Mouse (Mus musculus): ENCODE measurements around the gene Shisa7.
"Not testable (repeated sequence)": the region's sequence is repeated elsewhere in the genome, so short reads cannot be mapped to it uniquely, and the experiment has no call there.

The Shisa7 gene

DNA sequence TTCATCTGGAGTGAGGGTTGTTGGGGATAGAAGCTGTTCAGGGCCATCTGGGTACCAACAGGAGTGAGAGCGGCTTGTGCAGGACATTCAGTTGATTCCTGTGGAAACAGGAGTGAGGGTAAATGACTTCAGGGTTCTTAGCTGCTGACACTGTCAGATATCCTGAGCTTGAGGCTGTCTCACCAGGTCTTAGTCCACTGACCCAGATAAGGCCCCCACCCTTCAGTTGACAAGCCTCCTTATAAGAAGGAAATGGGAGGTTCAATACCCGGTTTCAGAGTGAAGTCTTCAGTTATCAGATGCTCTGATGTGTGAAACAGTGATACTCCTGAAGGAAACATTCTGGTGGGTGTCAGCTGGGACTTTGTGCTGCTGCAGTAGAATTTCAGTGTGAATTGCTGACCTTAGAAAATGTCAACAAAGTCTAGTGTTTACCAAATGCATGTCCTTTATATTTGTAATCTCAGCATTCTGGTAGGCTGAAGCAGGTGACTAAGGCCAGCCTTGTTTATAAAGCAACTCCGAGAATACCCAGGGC lies 49.8 kb downstream of the Shisa7 start:
- DNase-seq (ENCODE audit: low spot score in 2 of 2): no peak

DNA sequence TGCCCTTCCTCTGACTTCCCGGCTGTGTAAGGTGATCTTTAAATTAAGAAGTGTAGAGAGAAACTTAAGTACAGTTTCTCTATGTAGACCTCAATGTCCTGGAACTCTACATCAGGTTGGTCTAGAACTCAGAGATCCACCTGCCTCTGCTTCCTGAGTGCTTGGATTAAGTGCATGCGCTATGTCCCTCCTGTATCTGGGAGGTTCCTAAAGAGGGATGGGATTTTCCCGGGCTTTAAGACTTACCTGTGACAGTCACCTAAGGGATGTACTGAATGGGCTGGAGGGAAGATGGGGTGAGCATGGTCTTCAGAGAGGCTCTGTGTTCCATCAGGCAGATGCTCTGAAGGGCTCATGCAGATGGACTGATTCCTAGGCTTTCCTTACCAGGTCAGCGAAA lies 50.8 kb downstream of the Shisa7 start:
- no peak for DNase-seq (ENCODE audit: low spot score in 2 of 2)

DNA sequence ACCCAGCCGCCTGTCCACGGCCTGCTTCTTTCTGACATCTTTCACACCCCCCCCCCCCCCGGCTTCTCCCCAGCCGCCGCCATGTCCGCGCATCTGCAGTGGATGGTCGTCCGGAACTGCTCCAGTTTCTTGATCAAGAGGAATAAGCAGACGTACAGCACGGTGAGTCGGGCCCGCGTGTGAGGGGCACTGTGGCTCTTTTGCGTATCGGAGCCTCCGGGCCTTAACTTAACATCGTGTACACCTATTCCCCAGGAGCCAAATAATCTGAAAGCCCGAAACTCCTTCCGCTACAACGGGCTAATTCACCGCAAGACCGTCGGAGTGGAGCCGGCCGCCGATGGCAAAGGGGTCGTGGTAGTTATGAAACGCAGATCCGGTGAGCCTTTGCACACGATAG lies 51.2 kb downstream of the Shisa7 start:
- not testable (repeated sequence) for DNase-seq (ENCODE audit: low spot score in 2 of 2)

DNA sequence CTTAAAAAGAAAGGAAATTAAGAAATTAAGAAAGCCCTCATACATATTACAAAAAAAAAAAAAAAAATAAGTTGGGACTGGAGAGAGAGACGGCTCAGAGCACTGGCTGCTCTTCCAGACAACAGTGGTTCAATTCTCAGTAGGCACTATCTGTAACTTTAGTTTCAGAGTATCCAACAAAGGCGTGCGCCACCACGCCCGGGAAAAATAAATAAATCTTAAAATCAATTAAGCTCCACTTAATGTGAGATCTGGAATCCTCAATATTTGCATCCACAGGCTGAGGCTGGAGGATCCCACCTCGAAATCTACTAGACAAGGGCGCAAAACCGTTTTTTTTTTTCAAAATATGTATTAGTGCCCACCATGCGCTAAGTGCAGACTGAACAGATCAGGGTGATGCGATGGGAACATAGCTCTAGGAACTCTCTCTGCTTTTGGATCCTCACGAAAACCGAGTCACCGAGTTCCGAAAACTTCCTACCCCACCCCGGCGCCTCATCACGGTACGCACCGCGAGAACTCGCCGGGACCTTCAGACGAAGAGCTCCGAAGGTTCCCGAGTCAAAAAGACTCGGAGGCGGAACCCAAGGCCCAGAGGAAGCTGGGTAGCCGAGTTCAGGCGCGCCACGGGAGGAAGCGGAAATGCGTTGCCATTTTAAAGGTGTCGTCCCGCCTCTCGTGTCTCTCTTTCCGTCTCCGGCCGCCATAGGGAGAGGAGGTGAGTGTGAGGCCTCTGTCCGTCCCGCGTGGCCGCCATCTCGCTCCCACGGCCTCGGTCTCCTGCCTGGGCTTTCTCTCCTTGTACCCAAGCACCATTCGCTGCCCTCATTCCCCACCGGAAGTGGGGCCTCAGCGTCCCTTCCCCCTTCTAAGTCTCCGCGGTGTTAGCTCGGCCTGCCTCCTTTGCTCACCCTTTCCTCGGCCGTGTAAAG lies 52.0 kb downstream of the Shisa7 start, which contains the start of gene Rpl28:
Gene Rpl28, plus strand, starts transcription at position 597 of the 935 bp plus-strand sequence.
- peak; percentile 95 to 96 for DNase-seq (ENCODE audit: low spot score in 2 of 2)

DNA sequence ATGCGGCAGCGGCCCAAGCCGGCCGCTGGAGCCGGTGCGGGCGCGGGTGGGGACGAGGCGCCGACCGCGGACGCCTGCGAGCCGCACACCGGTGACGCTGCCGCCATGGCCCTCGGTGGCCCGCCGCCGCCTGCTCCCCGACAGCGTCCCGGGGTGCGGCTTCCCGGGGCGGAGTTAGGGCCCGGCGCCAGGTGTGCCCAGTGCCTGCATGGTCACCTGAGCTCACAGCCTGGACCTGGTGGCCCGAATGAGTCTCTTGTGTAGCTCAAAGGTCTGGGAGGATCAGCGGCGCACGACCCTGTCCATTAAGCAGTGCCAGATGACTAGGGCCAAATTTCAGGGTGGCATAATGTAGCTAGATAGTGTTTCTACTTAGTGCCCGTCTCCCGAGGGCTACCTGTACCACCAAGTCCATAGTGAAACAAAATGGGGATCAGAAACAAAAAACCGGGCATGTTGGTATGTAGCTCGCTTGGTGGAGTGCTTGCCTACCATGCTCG lies 55.0 kb downstream of the Shisa7 start, which contains the start of gene Tmem238:
Gene Tmem238, minus strand, starts transcription at position 221 of the 500 bp plus-strand sequence.
- peak in 1 of 2 experiments; percentile 44 for DNase-seq (ENCODE audit: low spot score in 2 of 2)

DNA sequence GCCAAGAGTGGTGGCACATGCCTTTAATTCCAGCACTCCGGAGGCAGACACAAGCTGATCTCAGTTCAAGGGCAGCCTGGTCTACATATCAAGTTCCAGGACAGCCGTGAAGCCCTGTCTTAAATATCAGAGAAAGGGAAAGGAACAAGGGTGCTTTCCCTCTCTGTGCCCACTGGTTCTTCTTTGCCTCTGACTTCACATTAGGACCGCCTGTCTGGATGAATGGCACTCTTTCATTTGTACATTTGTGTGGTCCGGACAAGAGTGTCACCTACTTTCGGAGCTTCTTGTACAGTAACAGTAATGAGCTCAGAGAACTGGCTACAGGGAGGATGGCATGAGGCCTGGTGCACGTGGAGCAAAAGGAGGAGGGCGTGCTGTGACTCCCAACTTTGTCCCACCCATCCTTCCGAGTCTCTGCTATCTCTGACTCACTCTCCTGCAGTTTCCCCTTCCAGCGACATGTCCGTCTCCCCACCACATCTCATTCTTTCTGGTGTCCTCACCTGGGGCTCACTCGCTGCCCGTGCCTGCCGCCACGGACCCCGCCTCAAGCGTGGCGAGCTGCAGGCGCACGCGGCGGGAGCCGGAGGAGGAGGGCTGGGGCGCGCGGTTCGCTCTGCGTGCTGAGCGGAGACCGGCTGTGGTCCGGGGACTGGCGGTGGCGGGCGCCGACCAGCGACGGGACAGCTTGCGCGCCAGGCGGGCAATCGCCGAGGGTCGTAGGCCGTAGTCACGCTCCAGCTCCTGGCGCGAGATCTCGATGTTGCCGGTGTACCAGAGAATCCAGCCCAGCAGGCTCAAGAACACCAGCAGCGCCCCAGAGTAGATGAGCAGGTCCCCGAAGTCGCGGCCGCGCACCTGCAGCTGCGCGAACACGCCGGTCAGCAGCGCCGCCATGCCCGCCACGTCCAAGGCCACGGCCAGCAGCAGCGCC lies 55.7 kb downstream of the Shisa7 start:
- peak; percentile 41 to 48 for DNase-seq (ENCODE audit: low spot score in 2 of 2)

DNA sequence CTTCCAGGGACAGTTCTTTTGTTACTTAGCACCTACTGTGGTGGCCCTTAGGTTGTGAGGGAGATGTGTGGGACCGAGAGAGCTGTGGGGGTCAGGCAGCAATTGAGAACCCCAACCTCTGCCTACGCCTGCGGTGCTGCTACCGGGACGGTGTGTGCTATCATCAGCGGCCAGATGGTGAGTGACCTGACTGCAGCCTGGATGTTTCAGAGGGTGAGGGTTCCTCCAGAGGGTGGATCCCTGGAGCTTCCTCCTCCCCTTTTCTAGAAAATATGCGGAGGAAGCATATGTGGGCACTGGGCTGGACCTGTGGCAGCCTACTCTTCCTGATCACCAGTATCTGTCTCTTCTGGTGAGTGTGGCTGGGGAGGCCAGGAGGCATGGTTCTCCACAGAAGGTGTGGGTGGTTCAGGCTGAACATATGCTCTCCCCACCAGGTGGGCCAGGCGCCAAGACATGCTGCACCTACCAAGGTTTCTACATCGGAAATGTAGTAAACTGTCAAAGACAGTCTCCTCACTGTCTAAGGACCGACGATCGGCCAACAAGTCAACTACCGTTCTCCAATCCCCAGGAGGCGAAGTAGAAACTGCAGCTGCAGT lies 60.7 kb downstream of the Shisa7 start:
- DNase-seq (ENCODE audit: low spot score in 2 of 2): no peak

DNA sequence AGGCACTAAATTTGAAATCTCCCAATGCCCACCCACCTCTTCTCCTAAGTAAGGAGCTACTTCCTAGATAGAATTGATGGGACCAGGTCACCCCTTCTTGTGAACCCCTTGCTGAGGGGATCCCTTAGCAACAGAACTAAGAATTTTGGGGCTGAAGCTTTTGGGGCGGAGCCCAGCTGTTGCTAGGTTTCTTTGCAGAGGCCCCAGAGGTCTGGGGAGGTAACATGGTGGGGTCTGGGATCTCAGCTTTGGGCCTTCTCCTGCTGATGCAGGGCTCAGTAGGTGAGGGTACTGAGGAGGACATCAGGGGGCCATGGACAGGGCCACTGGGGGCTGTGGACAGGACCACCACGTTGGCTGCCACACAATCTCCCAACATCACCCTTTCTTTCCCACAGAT lies 61.7 kb downstream of the Shisa7 start, which contains the start of the genes Il11 and Tmem190:
Gene Il11, minus strand, starts transcription at position 101 of the 400 bp plus-strand sequence.
Gene Tmem190, plus strand, starts transcription at position 179 of the 400 bp plus-strand sequence.
- no peak for DNase-seq (ENCODE audit: low spot score in 2 of 2)

DNA sequence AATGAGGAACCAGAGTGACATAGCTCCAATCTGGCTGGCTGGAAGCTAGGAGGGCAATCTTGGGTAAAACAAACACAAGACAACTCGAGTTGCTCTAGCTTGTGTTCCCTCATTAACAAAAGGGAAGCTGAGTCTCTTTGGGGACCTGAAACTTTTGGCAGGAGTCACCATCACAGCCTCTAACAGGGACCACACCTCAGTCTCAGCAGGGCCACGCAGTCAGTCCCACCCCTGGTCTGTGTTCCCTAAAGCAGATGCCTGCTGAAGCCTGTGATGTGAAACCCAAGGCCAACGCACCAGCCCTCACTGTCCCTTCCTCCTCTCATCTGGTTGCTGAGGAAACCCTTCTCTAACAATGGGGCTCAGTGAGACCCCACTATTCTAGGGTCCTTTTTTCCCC lies 62.4 kb downstream of the Shisa7 start:
- DNase-seq (ENCODE audit: low spot score in 2 of 2): no peak

DNA sequence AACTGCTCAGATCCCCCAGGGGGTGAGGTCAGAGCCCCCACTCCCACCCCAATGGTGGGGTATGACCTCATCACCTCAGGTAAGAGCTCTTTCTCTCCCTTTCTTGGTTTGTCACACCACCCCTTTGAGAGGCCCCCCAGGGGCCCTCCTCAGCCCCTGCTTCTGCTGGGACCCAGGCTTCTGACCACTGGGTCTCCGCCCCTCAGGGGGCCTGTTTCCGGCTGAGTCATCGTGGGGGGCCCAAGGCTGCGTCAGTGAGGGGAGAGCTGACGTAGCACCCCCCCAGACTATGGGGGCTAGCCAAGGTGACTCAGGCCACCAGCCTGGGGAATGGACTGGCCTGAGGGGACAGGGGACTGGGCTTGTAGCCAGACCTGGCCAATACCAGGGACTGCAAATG lies 64.6 kb downstream of the Shisa7 start:
- DNase-seq (ENCODE audit: low spot score in 2 of 2): no peak

DNA sequence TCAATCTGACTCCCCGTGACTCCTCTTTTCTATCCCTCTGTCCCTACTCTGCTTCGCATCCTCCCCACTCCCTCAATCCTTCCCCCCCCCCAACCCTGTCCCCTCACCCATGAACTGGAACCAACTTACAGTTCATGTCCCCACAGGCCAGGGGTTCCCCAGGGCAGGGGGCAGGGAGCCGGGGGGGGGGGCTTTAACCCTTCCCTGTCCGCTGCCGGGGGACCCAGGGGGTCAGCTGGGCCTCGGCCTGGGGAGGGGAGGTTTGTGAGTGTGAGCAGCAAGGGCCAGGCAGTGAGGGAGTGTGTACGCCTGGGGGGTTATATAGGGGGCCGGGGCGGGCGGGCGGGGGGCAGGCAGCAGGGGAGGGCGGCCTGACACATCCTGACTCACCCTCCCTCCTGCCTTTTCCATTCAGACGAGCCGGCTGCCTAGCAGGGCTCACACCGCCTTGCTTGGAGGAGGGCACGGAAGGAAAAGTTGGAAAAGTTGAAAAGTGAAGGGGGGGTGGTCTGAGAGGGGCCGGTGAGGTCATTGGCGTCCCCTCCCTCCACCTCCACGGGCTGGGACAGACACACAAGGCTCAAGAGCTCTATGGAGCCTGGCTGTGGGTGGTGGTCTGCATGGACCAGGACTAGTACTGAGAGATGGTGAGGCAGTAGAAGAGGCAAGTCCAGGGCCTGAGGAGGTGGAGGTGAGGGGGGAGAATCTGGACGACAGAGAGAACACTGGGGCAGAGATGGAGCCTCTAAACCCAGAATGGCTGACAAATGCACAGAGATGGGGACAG lies 66.5 kb downstream of the Shisa7 start:
- DNase-seq (ENCODE audit: low spot score in 2 of 2): no peak

DNA sequence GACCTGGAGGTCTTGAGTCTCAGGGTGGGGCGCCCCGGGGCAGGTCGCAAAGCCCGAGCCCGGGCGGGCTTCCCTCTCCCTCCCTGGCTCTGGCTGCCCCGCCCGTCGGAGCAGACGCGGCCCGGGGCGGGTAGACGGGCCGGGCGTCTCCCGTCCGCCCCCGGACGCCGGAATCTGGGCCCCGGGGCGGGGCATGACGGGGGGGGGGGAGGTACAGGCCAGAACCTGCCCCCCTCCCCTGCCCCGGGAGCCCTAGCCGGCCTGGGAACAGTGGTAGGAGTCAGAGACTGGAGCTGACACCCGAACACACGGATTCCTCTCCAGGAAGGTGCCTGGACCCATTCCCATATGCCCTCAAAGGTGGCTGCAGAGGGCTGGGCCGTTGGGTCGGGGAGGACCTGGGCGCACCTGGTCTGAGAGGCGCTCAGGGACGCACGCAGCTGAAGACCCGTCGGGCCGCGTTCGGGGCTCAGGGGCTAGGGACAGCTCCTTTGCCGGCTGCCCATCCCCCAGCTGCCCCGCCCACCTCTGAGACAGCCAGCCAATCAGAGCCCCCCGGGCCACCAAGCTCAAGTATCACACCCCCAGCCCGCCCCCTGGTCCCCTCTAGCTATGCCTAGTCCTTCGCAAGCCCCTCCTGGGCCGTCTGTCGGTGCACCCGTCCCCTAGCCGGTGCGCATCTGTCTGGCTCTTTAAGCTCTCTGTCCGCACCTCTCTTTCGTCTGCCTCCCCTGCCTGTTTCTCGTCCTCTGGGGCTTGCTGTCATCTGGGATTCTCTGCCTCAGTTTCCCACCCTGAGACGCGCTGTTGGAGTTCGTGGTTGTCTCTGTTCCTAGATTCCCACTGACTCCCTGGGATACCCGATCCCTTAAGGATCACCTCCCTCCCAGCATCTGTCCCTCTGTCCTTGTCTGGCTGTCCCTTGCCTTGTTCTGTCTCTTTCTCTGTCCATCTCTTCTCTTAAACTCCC lies 67.3 kb downstream of the Shisa7 start:
- DNase-seq (ENCODE audit: low spot score in 2 of 2): no peak

DNA sequence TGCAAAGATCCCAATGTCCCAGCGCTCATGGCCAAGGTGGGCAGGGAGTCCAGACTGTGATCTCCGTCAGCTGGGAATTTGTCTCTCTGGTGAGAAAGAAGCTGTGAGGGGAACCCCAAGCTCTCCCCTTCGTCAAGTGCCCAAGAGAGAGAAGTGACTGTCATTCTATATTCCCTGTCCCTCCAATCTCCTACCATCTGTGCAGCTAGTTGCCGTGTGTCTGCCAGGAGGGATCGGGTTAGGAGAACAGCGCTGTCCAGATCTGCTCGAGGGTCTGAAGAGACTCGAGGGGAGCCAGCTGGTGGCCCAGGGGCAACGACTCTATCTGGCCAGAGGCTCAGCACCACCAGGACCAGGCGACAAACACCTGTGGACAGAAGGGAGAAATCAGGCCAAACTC lies 68.4 kb downstream of the Shisa7 start:
- no peak for DNase-seq (ENCODE audit: low spot score in 2 of 2)

Data from heart, adult 9 months (tissue).